Mouse (Mus musculus): ENCODE measurements around the gene Slc27a1. TPM values are rescaled to one million over a fixed set of nuclear protein-coding genes. Genes with fewer than 3 reads are reported as not detected.

Gene Slc27a1
- polyA plus RNA-seq, 1 experiment from 2014 or later: 48.4 TPM

- Histone ChIP-seq H3K4me2 (replicated peaks) (peak within 1 kb of the TSS; percentile 92), H3K27ac (peak within 1 kb of the TSS; percentile 98), H3K4me3 (peak within 1 kb of the TSS; percentile 93), H3K36me3 (no peaks in the 10 kb centered on the region), H3K27me3 (no peaks in the 10 kb centered on the region), H3K9ac (peak within 1 kb of the TSS; percentile 95), H3K9me3 (no peaks in the 10 kb centered on the region), H3K4me1 (peaks cover 32% of the 10 kb centered on the region)
- ATAC-seq (ENCODE audit: insufficient number of reproducible peaks, insufficient read depth, low FRiP score, low TSS enrichment): peak; percentile 77
- under 1% methylated on average over 71 of the region's 71 CpGs for WGBS
Measured at GRCm38 (mm10) chr8:71591471-71592373, 23.0 kb downstream of the Slc27a1 start, which contains the start of gene Pgls. Pgls (plus strand) TSS chr8:71592176.

GRCm38 (mm10) chr8:71592374-71593170 is 23.9 kb downstream of the Slc27a1 start:
- Histone ChIP-seq H3K27ac (peak overlapping the region; percentile 98), H3K27me3 (no peaks in the 10 kb centered on the region), H3K36me3 (no peaks in the 10 kb centered on the region), H3K4me1 (peaks cover 32% of the 10 kb centered on the region), H3K9me3 (no peaks in the 10 kb centered on the region), H3K9ac (peak overlapping the region; percentile 95), H3K4me2 (replicated peaks) (peak overlapping the region; percentile 92), H3K4me3 (peak overlapping the region; percentile 93)
- ATAC-seq (ENCODE audit: insufficient number of reproducible peaks, insufficient read depth, low FRiP score, low TSS enrichment): peak; percentile 30
- 4% methylated on average over 60 of the region's 60 CpGs for WGBS

- Histone ChIP-seq H3K9ac (no peak overlapping the region), H3K27ac (no peak overlapping the region), H3K36me3 (no peaks in the 10 kb centered on the region), H3K4me1 (peaks cover 32% of the 10 kb centered on the region), H3K27me3 (no peaks in the 10 kb centered on the region), H3K4me2 (replicated peaks) (peak overlapping the region; percentile 92; the same call in 1 of the 2 replicates), H3K4me3 (no peak overlapping the region), H3K9me3 (no peaks in the 10 kb centered on the region)
- ATAC-seq (ENCODE audit: insufficient number of reproducible peaks, insufficient read depth, low FRiP score, low TSS enrichment): no peak
- 95% methylated on average over 8 of the region's 8 CpGs for WGBS
Measured at GRCm38 (mm10) chr8:71593556-71594323, 25.1 kb downstream of the Slc27a1 start.

GRCm38 (mm10) chr8:71594324-71594722 is 25.6 kb downstream of the Slc27a1 start:
- no peaks in the 10 kb centered on the region for H3K27me3 ChIP-seq
- whole genome bisulfite sequencing: 97% methylated on average over 4 of the region's 4 CpGs
- no peak overlapping the region for H3K27ac ChIP-seq
- H3K4me2 ChIP-seq (replicated peaks): no peak overlapping the region
- no peaks in the 10 kb centered on the region for H3K9me3 ChIP-seq
- H3K9ac ChIP-seq: no peak overlapping the region
- H3K36me3 ChIP-seq: no peaks in the 10 kb centered on the region
- no peak overlapping the region for H3K4me3 ChIP-seq
- peaks cover 32% of the 10 kb centered on the region for H3K4me1 ChIP-seq
- no peak for ATAC-seq (ENCODE audit: insufficient number of reproducible peaks, insufficient read depth, low FRiP score, low TSS enrichment)

- Histone ChIP-seq H3K27me3 (peaks cover 11% of the 10 kb centered on the region), H3K4me1 (peaks cover 29% of the 10 kb centered on the region), H3K27ac (no peak overlapping the region), H3K4me3 (0 out of 2 replicates have a peak overlapping the region, but pooled peaks have one; percentile 1), H3K9ac (peak overlapping the region; percentile 38; the same call in 1 of the 2 replicates), H3K4me2 (replicated peaks) (peak overlapping the region; percentile 19; the same call in 1 of the 2 replicates), H3K9me3 (no peaks in the 10 kb centered on the region), H3K36me3 (0 out of 2 replicates have a peak, but pooled peaks cover 5% of the 10 kb centered on the region)
- no peak for ATAC-seq (ENCODE audit: insufficient number of reproducible peaks, insufficient read depth, low FRiP score, low TSS enrichment)
- 9% methylated on average over 27 of the region's 27 CpGs for WGBS
Measured at GRCm38 (mm10) chr8:71595862-71596261, 27.2 kb downstream of the Slc27a1 start.

GRCm38 (mm10) chr8:71596384-71596783 is 27.7 kb downstream of the Slc27a1 start:
- Histone ChIP-seq H3K4me3 (no peak overlapping the region), H3K36me3 (0 out of 2 replicates have a peak, but pooled peaks cover 5% of the 10 kb centered on the region), H3K9me3 (no peaks in the 10 kb centered on the region), H3K4me2 (replicated peaks) (0 out of 2 replicates have a peak overlapping the region, but pooled peaks have one; percentile 19), H3K27me3 (peaks cover 14% of the 10 kb centered on the region), H3K27ac (no peak overlapping the region), H3K4me1 (peaks cover 24% of the 10 kb centered on the region), H3K9ac (no peak overlapping the region)
- 55% methylated on average over 6 of the region's 6 CpGs for WGBS
- no peak for ATAC-seq (ENCODE audit: insufficient number of reproducible peaks, insufficient read depth, low FRiP score, low TSS enrichment)

- 0 out of 2 replicates have a peak, but pooled peaks cover 5% of the 10 kb centered on the region for H3K36me3 ChIP-seq
- peaks cover 25% of the 10 kb centered on the region for H3K4me1 ChIP-seq
- H3K9ac ChIP-seq: no peak overlapping the region
- H3K27me3 ChIP-seq: peaks cover 18% of the 10 kb centered on the region
- ATAC-seq (ENCODE audit: insufficient number of reproducible peaks, insufficient read depth, low FRiP score, low TSS enrichment): no peak
- WGBS: 85% methylated on average over 4 of the region's 4 CpGs
- no peaks in the 10 kb centered on the region for H3K9me3 ChIP-seq
- H3K4me2 ChIP-seq (replicated peaks): no peak overlapping the region
- no peak overlapping the region for H3K4me3 ChIP-seq
- H3K27ac ChIP-seq: no peak overlapping the region
Measured at GRCm38 (mm10) chr8:71596798-71597197, 28.1 kb downstream of the Slc27a1 start.

GRCm38 (mm10) chr8:71597451-71597850 is 28.8 kb downstream of the Slc27a1 start, which contains the start of gene Fam129c:
Fam129c (plus strand) TSS chr8:71597648.
- Histone ChIP-seq H3K27me3 (peaks cover 24% of the 10 kb centered on the region), H3K4me2 (replicated peaks) (no peak within 1 kb of the TSS), H3K9ac (no peak within 1 kb of the TSS), H3K9me3 (no peaks in the 10 kb centered on the region), H3K27ac (no peak within 1 kb of the TSS), H3K4me3 (no peak within 1 kb of the TSS), H3K4me1 (peaks cover 32% of the 10 kb centered on the region), H3K36me3 (0 out of 2 replicates have a peak, but pooled peaks cover 5% of the 10 kb centered on the region)
- ATAC-seq (ENCODE audit: insufficient number of reproducible peaks, insufficient read depth, low FRiP score, low TSS enrichment): no peak
- 88% methylated on average over 3 of the region's 3 CpGs for WGBS

- no peak overlapping the region for H3K4me3 ChIP-seq
- no peaks in the 10 kb centered on the region for H3K9me3 ChIP-seq
- no peak overlapping the region for H3K9ac ChIP-seq
- H3K4me1 ChIP-seq: peaks cover 29% of the 10 kb centered on the region
- ATAC-seq (ENCODE audit: insufficient number of reproducible peaks, insufficient read depth, low FRiP score, low TSS enrichment): no peak
- peaks cover 30% of the 10 kb centered on the region for H3K27me3 ChIP-seq
- 0 out of 2 replicates have a peak, but pooled peaks cover 5% of the 10 kb centered on the region for H3K36me3 ChIP-seq
- H3K4me2 ChIP-seq (replicated peaks): no peak overlapping the region
- no peak overlapping the region for H3K27ac ChIP-seq
Measured at GRCm38 (mm10) chr8:71598375-71598774, 29.7 kb downstream of the Slc27a1 start.

- no peak overlapping the region for H3K4me2 ChIP-seq (replicated peaks)
- 91% methylated on average over 5 of the region's 5 CpGs for WGBS
- 0 out of 2 replicates have a peak, but pooled peaks cover 5% of the 10 kb centered on the region for H3K36me3 ChIP-seq
- H3K9ac ChIP-seq: no peak overlapping the region
- H3K4me3 ChIP-seq: no peak overlapping the region
- no peak for ATAC-seq (ENCODE audit: insufficient number of reproducible peaks, insufficient read depth, low FRiP score, low TSS enrichment)
- H3K27me3 ChIP-seq: peaks cover 30% of the 10 kb centered on the region
- H3K9me3 ChIP-seq: no peaks in the 10 kb centered on the region
- no peak overlapping the region for H3K27ac ChIP-seq
- H3K4me1 ChIP-seq: peaks cover 27% of the 10 kb centered on the region
Measured at GRCm38 (mm10) chr8:71598841-71599240, 30.2 kb downstream of the Slc27a1 start.
